Mouse (Mus musculus): ENCODE measurements around the gene Abl1.

- TF ChIP-seq CTCF (IDR thresholded peaks at IDR 0.05) = no peak
- TF ChIP-seq POLR2A (IDR thresholded peaks at IDR 0.05; ENCODE audit: insufficient read depth, low read depth, low read length) = no peak
These were observed 1.9 kb downstream of the Abl1 start for GRCm38 (mm10) chr2:31690063-31690462.
